Mouse (Mus musculus) cortical plate, adult 2 months (tissue): ENCODE data around the gene Polr3e.

ENCODE experiments used
- CTCF ChIP-seq: fragments of 200-500 bp; IDR thresholded peaks from 2 replicates; pipeline ENCODE4 v1.5.1; 2011; ENCODE audit warnings: mild to moderate bottlenecking, control low read depth, low read length; ENCODE audit not compliant: insufficient read depth; ENCODE audit errors: extremely low read depth
- POLR2A ChIP-seq: fragments of 200-500 bp; IDR thresholded peaks from 2 replicates; pipeline ENCODE4 v1.6.1; 2011; ENCODE audit warnings: mild to moderate bottlenecking, low read length, control low read depth; ENCODE audit not compliant: insufficient read depth; ENCODE audit errors: extremely low read depth

GRCm38 (mm10) chr7:120897711-120898335 lies 19.7 kb upstream of the Polr3e start:
- TF ChIP-seq CTCF (no peak), POLR2A (no peak)
